Mouse (Mus musculus) ES-E14 (cell line): Measurements from ENCODE around the gene Macrod2.

Experiments used
- CHD2 ChIP-seq: IDR thresholded peaks from 2 replicates; pipeline ENCODE4 v1.6.1; 2014; ENCODE audit warnings: mild to moderate bottlenecking, low read depth, low read length, inconsistent platforms
- MAFK ChIP-seq: IDR thresholded peaks from 2 replicates; pipeline ENCODE4 v1.6.1; 2014; ENCODE audit warnings: mild to moderate bottlenecking, low read depth, low read length, inconsistent platforms; ENCODE audit not compliant: insufficient read depth
- ZC3H11A ChIP-seq: IDR thresholded peaks from 2 replicates; pipeline ENCODE4 v1.6.1; 2012; ENCODE audit warnings: low read depth, mild to moderate bottlenecking, inconsistent platforms, low read length, borderline replicate concordance
- ZNF384 ChIP-seq: IDR thresholded peaks from 2 replicates; pipeline ENCODE4 v1.6.1; 2012; ENCODE audit warnings: low read depth, low read length, inconsistent platforms

- TF ChIP-seq ZC3H11A (no peak), CHD2 (no peak), ZNF384 (no peak), MAFK (no peak)
Measured at GRCm38 (mm10) chr2:140364804-140365203, 30.3 kb upstream of the Macrod2 start.
